Mouse (Mus musculus) stomach, embryonic 15.5 days (tissue): ENCODE measurements around the gene Pde4d. TPM values are rescaled to one million over a fixed set of nuclear protein-coding genes. Genes with fewer than 3 reads are reported as not detected.

Experiments
- ATAC-seq: fragments of 200-750 bp; cut with Nextera tagmentation; 2 replicates; pipeline ENCODE4 v1.8.0; 2017; ENCODE audit warnings: low read depth, moderate number of reproducible peaks, moderate TSS enrichment; ENCODE audit not compliant: insufficient read depth, low FRiP score
- H3K27ac ChIP-seq: fragments of 300-500 bp; sonication (generic); 2 replicates; pipeline ENCODE4 v1.5.1; 2015; ENCODE audit warnings: mild to moderate bottlenecking, inconsistent platforms
- H3K27me3 ChIP-seq: fragments of 300-500 bp; sonication (generic); replicated peaks from 2 replicates; pipeline ENCODE4 v1.6.1; 2015; ENCODE audit warnings: inconsistent platforms
- H3K36me3 ChIP-seq: fragments of 300-500 bp; sonication (generic); 2 replicates; pipeline ENCODE4 v1.6.1; 2015; ENCODE audit warnings: inconsistent platforms
- H3K4me1 ChIP-seq: fragments of 300-500 bp; sonication (generic); 2 replicates; pipeline ENCODE4 v1.6.1; 2015; ENCODE audit warnings: inconsistent platforms
- H3K4me2 ChIP-seq: fragments of 300-500 bp; sonication (generic); 2 replicates; pipeline ENCODE4 v1.6.1; 2015; ENCODE audit warnings: mild to moderate bottlenecking, inconsistent platforms
- H3K4me3 ChIP-seq: fragments of 300-500 bp; sonication (generic); replicated peaks from 2 replicates; pipeline ENCODE4 v1.5.1; 2015; ENCODE audit warnings: inconsistent platforms
- H3K9ac ChIP-seq: fragments of 300-500 bp; sonication (generic); 2 replicates; pipeline ENCODE4 v1.6.1; 2015; ENCODE audit warnings: inconsistent platforms
- H3K9me3 ChIP-seq: fragments of 300-500 bp; sonication (generic); 2 replicates; pipeline ENCODE4 v1.6.1; 2016; ENCODE audit warnings: inconsistent platforms
- WGBS: fragments of 180-500 bp; shearing (Covaris S2); methylation state at CpG from one replicate; pipeline ENCODE4 v1.1.7; 2015; 5-methylcytosine and 5-hydroxymethylcytosine counted together
- polyA plus RNA-seq: library from polyadenylated mRNA; unstranded; fragments of >200 nt; fragmentation: Nextera tagmentation; extraction: Ambion mirVana; gene quantifications from 2 replicates; pipeline ENCODE4 v1.2.1, GENCODE M21; 2015

Gene Pde4d
- polyA plus RNA-seq, 1 experiment from 2014 or later, result 22.8 TPM

GRCm38 (mm10) chr13:109481446-109481845 lies 1031.7 kb downstream of the Pde4d start:
- Histone ChIP-seq H3K9me3 (no peaks in the 10 kb centered on the region), H3K27ac (no peak overlapping the region), H3K4me2 (no peak overlapping the region), H3K27me3 (no peaks in the 10 kb centered on the region), H3K36me3 (no peaks in the 10 kb centered on the region), H3K4me3 (no peak overlapping the region), H3K4me1 (no peaks in the 10 kb centered on the region), H3K9ac (no peak overlapping the region)
- ATAC-seq, result peak; percentile 91
- WGBS, result 48% methylated on average over 7 of the region's 7 CpGs

GRCm38 (mm10) chr13:109486166-109486565 lies 1036.4 kb downstream of the Pde4d start:
- H3K27me3 ChIP-seq, result no peaks in the 10 kb centered on the region
- WGBS, result 64% methylated on average over 6 of the region's 6 CpGs
- H3K4me1 ChIP-seq, result no peaks in the 10 kb centered on the region; the same call in 1 of the 2 replicates
- no peak overlapping the region for H3K4me2 ChIP-seq
- no peaks in the 10 kb centered on the region for H3K9me3 ChIP-seq
- H3K36me3 ChIP-seq, result no peaks in the 10 kb centered on the region
- no peak overlapping the region for H3K27ac ChIP-seq
- no peak overlapping the region for H3K4me3 ChIP-seq
- no peak overlapping the region for H3K9ac ChIP-seq
- ATAC-seq, result no peak

- Histone ChIP-seq H3K9me3 (no peaks in the 10 kb centered on the region), H3K27me3 (no peaks in the 10 kb centered on the region), H3K4me2 (no peak overlapping the region), H3K27ac (no peak overlapping the region), H3K9ac (no peak overlapping the region), H3K4me1 (no peaks in the 10 kb centered on the region; the same call in 1 of the 2 replicates), H3K4me3 (no peak overlapping the region), H3K36me3 (no peaks in the 10 kb centered on the region)
- WGBS, result 43% methylated on average over 2 of the region's 2 CpGs
- ATAC-seq, result no peak
Observed at GRCm38 (mm10) chr13:109487378-109487777, 1037.6 kb downstream of the Pde4d start.

- no peak overlapping the region for H3K27ac ChIP-seq
- H3K9ac ChIP-seq, result no peak overlapping the region
- H3K27me3 ChIP-seq, result no peaks in the 10 kb centered on the region
- H3K4me2 ChIP-seq, result no peak overlapping the region
- 69% methylated on average over 2 of the region's 2 CpGs for WGBS
- no peak for ATAC-seq
- H3K9me3 ChIP-seq, result no peaks in the 10 kb centered on the region
- no peaks in the 10 kb centered on the region; the same call in 1 of the 2 replicates for H3K4me1 ChIP-seq
- no peaks in the 10 kb centered on the region for H3K36me3 ChIP-seq
- no peak overlapping the region for H3K4me3 ChIP-seq
Observed at GRCm38 (mm10) chr13:109490853-109491252, 1041.1 kb downstream of the Pde4d start.

- Histone ChIP-seq H3K36me3 (no peaks in the 10 kb centered on the region), H3K9me3 (no peaks in the 10 kb centered on the region), H3K4me3 (no peak overlapping the region), H3K27me3 (no peaks in the 10 kb centered on the region), H3K27ac (no peak overlapping the region), H3K9ac (no peak overlapping the region), H3K4me1 (no peaks in the 10 kb centered on the region; the same call in 1 of the 2 replicates), H3K4me2 (no peak overlapping the region)
- WGBS, result 54% methylated on average over 4 of the region's 4 CpGs
- ATAC-seq, result no peak
Observed at GRCm38 (mm10) chr13:109491829-109492228, 1042.1 kb downstream of the Pde4d start.

GRCm38 (mm10) chr13:109500336-109500735 lies 1050.6 kb downstream of the Pde4d start:
- ATAC-seq, result no peak
- H3K4me1 ChIP-seq, result no peaks in the 10 kb centered on the region
- no peaks in the 10 kb centered on the region for H3K36me3 ChIP-seq
- no peak overlapping the region for H3K9ac ChIP-seq
- H3K4me3 ChIP-seq, result no peak overlapping the region
- H3K4me2 ChIP-seq, result no peak overlapping the region
- no peaks in the 10 kb centered on the region for H3K27me3 ChIP-seq
- no peaks in the 10 kb centered on the region for H3K9me3 ChIP-seq
- WGBS, result 77% methylated on average over 9 of the region's 9 CpGs
- H3K27ac ChIP-seq, result no peak overlapping the region

GRCm38 (mm10) chr13:109502796-109503195 lies 1053.0 kb downstream of the Pde4d start:
- no peaks in the 10 kb centered on the region for H3K4me1 ChIP-seq
- no peak overlapping the region for H3K4me3 ChIP-seq
- H3K9ac ChIP-seq, result no peak overlapping the region
- no peak overlapping the region for H3K27ac ChIP-seq
- peak; percentile 73; the same call in 1 of the 2 replicates for ATAC-seq
- WGBS, result 59% methylated on average over 7 of the region's 7 CpGs
- H3K9me3 ChIP-seq, result no peaks in the 10 kb centered on the region
- H3K4me2 ChIP-seq, result no peak overlapping the region
- no peaks in the 10 kb centered on the region for H3K36me3 ChIP-seq
- H3K27me3 ChIP-seq, result no peaks in the 10 kb centered on the region

GRCm38 (mm10) chr13:109506754-109507153 lies 1057.0 kb downstream of the Pde4d start:
- no peaks in the 10 kb centered on the region for H3K27me3 ChIP-seq
- H3K4me1 ChIP-seq, result no peaks in the 10 kb centered on the region
- WGBS, result 31% methylated on average over 7 of the region's 7 CpGs
- H3K9me3 ChIP-seq, result no peaks in the 10 kb centered on the region
- H3K4me3 ChIP-seq, result no peak overlapping the region
- H3K9ac ChIP-seq, result no peak overlapping the region
- H3K4me2 ChIP-seq, result peak overlapping the region; percentile 19; the same call in 1 of the 2 replicates
- H3K27ac ChIP-seq, result no peak overlapping the region
- no peaks in the 10 kb centered on the region for H3K36me3 ChIP-seq
- no peak for ATAC-seq

GRCm38 (mm10) chr13:109508472-109508871 lies 1058.7 kb downstream of the Pde4d start:
- Histone ChIP-seq H3K27ac (no peak overlapping the region), H3K4me3 (no peak overlapping the region), H3K4me1 (no peaks in the 10 kb centered on the region), H3K36me3 (no peaks in the 10 kb centered on the region), H3K9ac (no peak overlapping the region), H3K9me3 (no peaks in the 10 kb centered on the region), H3K27me3 (no peaks in the 10 kb centered on the region), H3K4me2 (no peak overlapping the region)
- ATAC-seq, result no peak
- 70% methylated on average over 4 of the region's 4 CpGs for WGBS

GRCm38 (mm10) chr13:109518194-109518593 lies 1068.4 kb downstream of the Pde4d start:
- no peak for ATAC-seq
- H3K27me3 ChIP-seq, result no peaks in the 10 kb centered on the region
- H3K4me1 ChIP-seq, result no peaks in the 10 kb centered on the region
- no peaks in the 10 kb centered on the region for H3K36me3 ChIP-seq
- 91% methylated on average over 1 of the region's 1 CpGs for WGBS
- H3K9ac ChIP-seq, result no peak overlapping the region
- no peaks in the 10 kb centered on the region for H3K9me3 ChIP-seq
- H3K4me3 ChIP-seq, result no peak overlapping the region
- no peak overlapping the region for H3K27ac ChIP-seq
- no peak overlapping the region for H3K4me2 ChIP-seq

- Histone ChIP-seq H3K4me1 (no peaks in the 10 kb centered on the region), H3K27me3 (no peaks in the 10 kb centered on the region), H3K4me3 (no peak overlapping the region), H3K9ac (no peak overlapping the region), H3K27ac (no peak overlapping the region), H3K36me3 (no peaks in the 10 kb centered on the region), H3K4me2 (no peak overlapping the region), H3K9me3 (no peaks in the 10 kb centered on the region)
- 26% methylated on average over 3 of the region's 3 CpGs for WGBS
- ATAC-seq, result no peak
Observed at GRCm38 (mm10) chr13:109519485-109519884, 1069.7 kb downstream of the Pde4d start.

GRCm38 (mm10) chr13:109519966-109520646 lies 1070.4 kb downstream of the Pde4d start:
- H3K9me3 ChIP-seq, result no peaks in the 10 kb centered on the region
- WGBS, result 83% methylated on average over 2 of the region's 2 CpGs
- no peaks in the 10 kb centered on the region for H3K4me1 ChIP-seq
- no peak overlapping the region for H3K4me2 ChIP-seq
- no peak overlapping the region for H3K9ac ChIP-seq
- no peak overlapping the region for H3K4me3 ChIP-seq
- no peaks in the 10 kb centered on the region for H3K36me3 ChIP-seq
- ATAC-seq, result no peak
- H3K27me3 ChIP-seq, result no peaks in the 10 kb centered on the region
- H3K27ac ChIP-seq, result no peak overlapping the region
